Mouse (Mus musculus) CH12.LX (cell line): ENCODE data around the gene Cldn14. TPM values are rescaled to one million over a fixed set of nuclear protein-coding genes. Genes with fewer than 3 reads are reported as not detected.
A peak's percentile ranks its signal among the peaks of the same experiment; 100 is the strongest.

Source experiments
- DNase-seq: peaks from one replicate; pipeline ENCODE4 v3.0.0-alpha.2; 2013; ENCODE audit errors: extremely low read depth
- H3K27ac ChIP-seq: 2 replicates; pipeline ENCODE4 v1.5.1; 2012; ENCODE audit warnings: low read depth, mild to moderate bottlenecking, control low read depth, moderate library complexity; ENCODE audit not compliant: insufficient read depth
- H3K27me3 ChIP-seq: replicated peaks from 2 replicates; pipeline ENCODE3; 2012; ENCODE audit warnings: inconsistent platforms
- H3K36me3 ChIP-seq, 2 experiments: replicated peaks in 1 of 2; 2 replicates each; pipeline versions ENCODE3 to v1.6.1; 2012; ENCODE audit warnings: inconsistent platforms in 1 of 2, low read length in 1 of 2, mild to moderate bottlenecking in 1 of 2, mixed read lengths in 1 of 2, moderate library complexity in 1 of 2; ENCODE audit not compliant: control insufficient read depth in 1 of 2, insufficient read depth in 1 of 2
- H3K4me1 ChIP-seq, 2 experiments: 2 replicates each; pipeline ENCODE4 v1.6.1; 2012; ENCODE audit warnings: inconsistent platforms in 1 of 2, moderate library complexity in 1 of 2; ENCODE audit not compliant: insufficient read depth in 2 of 2, control insufficient read depth in 1 of 2
- H3K4me2 ChIP-seq: 2 replicates; pipeline ENCODE4 v1.6.1; 2012; ENCODE audit warnings: low read depth, mild to moderate bottlenecking, control low read depth; ENCODE audit not compliant: poor library complexity, insufficient read depth, severe bottlenecking
- H3K4me3 ChIP-seq, 3 experiments: fragments of 150-350 bp in 1 of 3; sonication (generic) in 1 of 3; replicated peaks in 1 of 3; 2 replicates each; pipeline versions ENCODE3 to v1.5.1; 2011 to 2012; ENCODE audit warnings: low read depth in 2 of 3, low read length in 2 of 3, mild to moderate bottlenecking in 2 of 3, moderate library complexity in 2 of 3, control low read depth in 1 of 3, improper control_type of control experiment in 1 of 3, inconsistent platforms in 1 of 3, mixed read lengths in 1 of 3; ENCODE audit not compliant: poor library complexity in 1 of 3
- H3K79me2 ChIP-seq: replicated peaks from 2 replicates; pipeline ENCODE4 v1.6.1; 2012; ENCODE audit warnings: mild to moderate bottlenecking, moderate library complexity; ENCODE audit not compliant: control insufficient read depth, poor library complexity, insufficient read depth, severe bottlenecking; ENCODE audit errors: extremely low read depth
- H3K9ac ChIP-seq: 2 replicates; pipeline ENCODE4 v1.6.1; 2012; ENCODE audit warnings: low read depth, mild to moderate bottlenecking, control low read depth, moderate library complexity; ENCODE audit not compliant: insufficient read depth
- H3K9me3 ChIP-seq: replicated peaks from 2 replicates; pipeline ENCODE3; 2012; ENCODE audit warnings: low read length, inconsistent platforms, mixed read lengths
- BHLHE40 ChIP-seq: IDR thresholded peaks from 2 replicates; pipeline ENCODE4 v1.6.1; 2011; ENCODE audit warnings: mild to moderate bottlenecking, low read depth, low read length, improper control_type of control experiment
- CHD1 ChIP-seq: IDR thresholded peaks from 2 replicates; pipeline ENCODE4 v1.6.1; 2012; ENCODE audit warnings: low read depth, low read length, improper control_type of control experiment, inconsistent platforms
- CHD2 ChIP-seq: IDR thresholded peaks from 2 replicates; pipeline ENCODE4 v1.6.1; 2011; ENCODE audit warnings: low read length, improper control_type of control experiment
- CTCF ChIP-seq, 2 experiments: IDR thresholded peaks in 1 of 2; conservative IDR thresholded peaks in 1 of 2; 2 replicates each; pipeline ENCODE4 v1.5.1; 2011 to 2012; ENCODE audit warnings: low read depth in 2 of 2, low read length in 2 of 2, improper control_type of control experiment in 1 of 2, inconsistent platforms in 1 of 2, mild to moderate bottlenecking in 1 of 2, moderate library complexity in 1 of 2
- E2F4 ChIP-seq: IDR thresholded peaks from 2 replicates; pipeline ENCODE4 v1.6.1; 2011; ENCODE audit warnings: low read depth, low read length, improper control_type of control experiment; ENCODE audit not compliant: insufficient replicate concordance
- ELF1 ChIP-seq: IDR thresholded peaks from 2 replicates; pipeline ENCODE4 v1.6.1; 2014; ENCODE audit warnings: low read depth, mild to moderate bottlenecking, inconsistent platforms, low read length, improper control_type of control experiment
- EP300 ChIP-seq: IDR thresholded peaks from 2 replicates; pipeline ENCODE4 v1.6.1; 2011; ENCODE audit warnings: low read length, improper control_type of control experiment
- ETS1 ChIP-seq: conservative IDR thresholded peaks from 2 replicates; pipeline ENCODE4 v1.6.1; 2012; ENCODE audit warnings: low read depth, mild to moderate bottlenecking, inconsistent platforms, low read length, improper control_type of control experiment, moderate library complexity
- GABPA ChIP-seq: IDR thresholded peaks from 2 replicates; pipeline ENCODE4 v1.6.1; 2012; ENCODE audit warnings: low read depth, low read length, improper control_type of control experiment, inconsistent platforms; ENCODE audit not compliant: insufficient replicate concordance
- HCFC1 ChIP-seq: IDR thresholded peaks from 2 replicates; pipeline ENCODE4 v1.6.1; 2012; ENCODE audit warnings: low read depth, mild to moderate bottlenecking, inconsistent platforms, low read length, improper control_type of control experiment
- IRF4 ChIP-seq: IDR thresholded peaks from 2 replicates; pipeline ENCODE4 v1.6.1; 2014; ENCODE audit warnings: low read depth, mild to moderate bottlenecking, inconsistent platforms, low read length, improper control_type of control experiment
- JUND ChIP-seq: conservative IDR thresholded peaks from 2 replicates; pipeline ENCODE4 v1.6.1; 2011; ENCODE audit warnings: low read depth, low read length, improper control_type of control experiment
- KAT2A ChIP-seq: IDR thresholded peaks from 2 replicates; pipeline ENCODE4 v1.6.1; 2012; ENCODE audit warnings: low read length, improper control_type of control experiment, inconsistent platforms; ENCODE audit not compliant: insufficient replicate concordance
- MAFK ChIP-seq: IDR thresholded peaks from 2 replicates; pipeline ENCODE4 v1.6.1; 2011; ENCODE audit warnings: low read length, improper control_type of control experiment; ENCODE audit not compliant: insufficient replicate concordance
- MAX ChIP-seq: IDR thresholded peaks from 2 replicates; pipeline ENCODE4 v1.6.1; 2011; ENCODE audit warnings: low read length, improper control_type of control experiment
- MAZ ChIP-seq: IDR thresholded peaks from 2 replicates; pipeline ENCODE4 v1.6.1; 2012; ENCODE audit warnings: low read depth, mild to moderate bottlenecking, inconsistent platforms, low read length, improper control_type of control experiment, moderate library complexity
- MEF2A ChIP-seq: IDR thresholded peaks from 2 replicates; pipeline ENCODE4 v1.6.1; 2014; ENCODE audit warnings: low read depth, mild to moderate bottlenecking, inconsistent platforms, low read length, improper control_type of control experiment, borderline replicate concordance
- MXI1 ChIP-seq: IDR thresholded peaks from 2 replicates; pipeline ENCODE4 v1.6.1; 2011; ENCODE audit warnings: mild to moderate bottlenecking, low read depth, low read length, improper control_type of control experiment
- MYC ChIP-seq: IDR thresholded peaks from 2 replicates; pipeline ENCODE4 v1.6.1; 2011; ENCODE audit warnings: low read depth, mild to moderate bottlenecking, improper control_type of control experiment, low read length
- NELFE ChIP-seq: IDR thresholded peaks from 2 replicates; pipeline ENCODE4 v1.6.1; 2011; ENCODE audit warnings: low read depth, low read length, improper control_type of control experiment
- NRF1 ChIP-seq: IDR thresholded peaks from 2 replicates; pipeline ENCODE4 v1.6.1; 2014; ENCODE audit warnings: low read depth, mild to moderate bottlenecking, inconsistent platforms, low read length, improper control_type of control experiment, moderate library complexity
- POLR2A ChIP-seq: IDR thresholded peaks from 2 replicates; pipeline ENCODE4 v1.6.1; 2011; ENCODE audit warnings: low read depth, mild to moderate bottlenecking, improper control_type of control experiment, low read length
- POLR2AphosphoS2 ChIP-seq: IDR thresholded peaks from 2 replicates; pipeline ENCODE4 v1.6.1; 2011; ENCODE audit warnings: low read depth, low read length, improper control_type of control experiment
- RAD21 ChIP-seq: IDR thresholded peaks from 2 replicates; pipeline ENCODE4 v1.6.1; 2011; ENCODE audit warnings: low read depth, mild to moderate bottlenecking, low read length, improper control_type of control experiment, moderate library complexity
- RCOR1 ChIP-seq: conservative IDR thresholded peaks from 2 replicates; pipeline ENCODE4 v1.6.1; 2012; ENCODE audit warnings: low read depth, mild to moderate bottlenecking, inconsistent platforms, low read length, improper control_type of control experiment
- SIN3A ChIP-seq: IDR thresholded peaks from 2 replicates; pipeline ENCODE4 v1.6.1; 2012; ENCODE audit warnings: low read length, improper control_type of control experiment, inconsistent platforms
- SMC3 ChIP-seq: IDR thresholded peaks from 2 replicates; pipeline ENCODE4 v1.6.1; 2011; ENCODE audit warnings: low read depth, low read length, improper control_type of control experiment
- TCF12 ChIP-seq: IDR thresholded peaks from 2 replicates; pipeline ENCODE4 v1.6.1; 2014; ENCODE audit warnings: low read depth, mild to moderate bottlenecking, inconsistent platforms, low read length, improper control_type of control experiment
- USF1 ChIP-seq: IDR thresholded peaks from 2 replicates; pipeline ENCODE4 v1.6.1; 2014; ENCODE audit warnings: low read depth, mild to moderate bottlenecking, inconsistent platforms, low read length, improper control_type of control experiment
- USF2 ChIP-seq: conservative IDR thresholded peaks from 2 replicates; pipeline ENCODE4 v1.6.1; 2011; ENCODE audit warnings: low read depth, low read length, improper control_type of control experiment
- ZC3H11A ChIP-seq: IDR thresholded peaks from 2 replicates; pipeline ENCODE4 v1.6.1; 2012; ENCODE audit warnings: low read depth, mild to moderate bottlenecking, inconsistent platforms, low read length, improper control_type of control experiment
- ZKSCAN1 ChIP-seq: IDR thresholded peaks from 2 replicates; pipeline ENCODE4 v1.6.1; 2012; ENCODE audit warnings: low read depth, inconsistent platforms, low read length, improper control_type of control experiment, borderline replicate concordance
- ZMIZ1 ChIP-seq: IDR thresholded peaks from 2 replicates; pipeline ENCODE4 v1.6.1; 2012; ENCODE audit warnings: low read depth, mild to moderate bottlenecking, inconsistent platforms, low read length, improper control_type of control experiment
- ZNF384 ChIP-seq: IDR thresholded peaks from 2 replicates; pipeline ENCODE4 v1.6.1; 2012; ENCODE audit warnings: low read depth, low read length, improper control_type of control experiment, inconsistent platforms
- dilution Hi-C: fragments of 300-500 bp; cut with MboI; formaldehyde crosslinking; loops from 2 replicates; pipeline ENCODE4 v1.14.3; 2020; ENCODE audit warnings: low sequenced_read_pairs; ENCODE audit not compliant: extremely low pct_unique_long_range_greater_than_20kb, extremely low pct_ligation_motif_present
- in situ Hi-C: fragments of 300-500 bp; cut with MboI; formaldehyde crosslinking; loops from 3 replicates; pipeline ENCODE4 v1.14.3; 2019; ENCODE audit warnings: low sequenced_read_pairs, low pct_ligation_motif_present, low pct_unique_long_range_greater_than_20kb, mixed read lengths
- polyA plus RNA-seq: library from polyadenylated mRNA; unstranded; fragments of >175 nt; gene quantifications from 2 replicates; pipeline ENCODE4 v1.2.1, GENCODE M21; 2012; ENCODE audit warnings: low read depth; ENCODE audit not compliant: insufficient read length
- total RNA-seq, 2 experiments: library from RNA; depleted of rRNA; stranded (reverse); fragments of 300-350 nt in 1 of 2; fragments of >200 nt in 1 of 2; gene quantifications; 2 replicates each; pipeline ENCODE4 v1.2.3; 2012 to 2014

The Cldn14 gene
- total and polyA plus RNA-seq, 3 experiments, result 0.15 to 0.25 (median 0.21) TPM

DNA sequence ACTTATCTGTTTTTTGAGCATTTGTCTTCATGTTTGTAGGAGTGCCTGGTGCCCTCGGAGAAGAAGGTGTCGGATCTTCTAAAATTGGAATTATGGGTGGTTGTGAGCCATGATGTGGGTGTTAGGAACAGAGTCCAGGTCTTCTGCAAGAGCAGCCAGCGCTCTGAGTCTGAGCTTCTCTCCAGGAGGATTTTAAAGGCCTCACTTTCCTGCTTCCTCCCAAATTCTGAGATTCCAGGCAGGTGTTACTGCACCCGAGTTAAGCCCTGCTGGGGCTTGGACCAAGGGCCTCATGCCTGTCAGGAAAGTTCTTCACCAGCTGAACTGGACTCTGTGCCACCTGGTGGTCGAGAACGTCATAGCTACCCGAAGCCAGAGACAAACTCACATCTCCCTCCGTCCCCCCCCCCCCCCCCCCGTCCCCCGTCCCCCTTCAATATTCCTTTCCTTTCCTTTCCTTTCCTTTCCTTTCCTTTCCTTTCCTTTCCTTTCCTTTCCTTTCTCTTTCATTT lies 93.2 kb downstream of the Cldn14 start (continued):
- TF ChIP-seq EP300 (peak; percentile 34; the same call in 1 of the 2 replicates), MEF2A (no peak), NRF1 (no peak), MYC (peak; percentile 63; the same call in 1 of the 2 replicates), USF2 (no peak), ZC3H11A (peak; percentile 27; the same call in 1 of the 2 replicates), POLR2AphosphoS2 (no peak), JUND (no peak), GABPA (no peak)

DNA sequence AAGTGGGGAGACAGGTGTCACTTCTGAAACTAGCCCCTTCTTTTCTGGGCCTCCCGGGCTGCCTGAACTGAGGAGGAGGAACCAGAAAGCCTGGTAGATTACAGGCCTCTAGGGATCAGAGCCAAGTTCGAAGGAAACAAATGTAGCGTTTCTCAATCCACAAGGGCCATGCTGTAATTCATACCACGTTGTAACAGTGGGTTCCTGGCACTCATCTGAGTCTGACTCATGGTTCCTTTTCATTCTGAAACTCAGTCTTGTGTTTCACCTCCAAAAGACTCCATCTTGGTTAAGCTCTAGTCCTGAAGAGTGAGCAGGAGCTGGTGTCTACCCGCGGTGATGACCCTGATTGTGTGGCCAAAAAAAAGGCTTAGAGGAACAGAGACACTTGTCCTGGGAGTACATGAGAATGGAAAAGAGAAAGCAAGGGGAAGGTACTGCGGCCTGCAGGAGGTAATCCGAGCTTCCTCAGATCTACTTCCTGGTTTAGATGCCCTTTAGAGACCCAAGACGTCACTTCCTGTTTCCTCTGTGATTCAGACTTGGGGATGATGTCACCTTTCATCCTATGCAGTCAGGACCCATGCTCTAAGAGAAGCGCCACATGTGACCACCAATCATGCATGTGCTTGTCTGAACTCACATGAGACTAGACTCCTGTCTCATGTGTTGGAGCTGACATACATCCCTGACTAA lies 94.6 kb downstream of the Cldn14 start:
- H3K4me3 ChIP-seq, result peak overlapping the region; percentile 57 to 59 (median 57)
- peak overlapping the region; percentile 91 for H3K27ac ChIP-seq
- H3K4me1 ChIP-seq, result peaks cover 22 to 65% of the 10 kb centered on the region in 2 experiments
- no peaks in the 10 kb centered on the region for H3K27me3 ChIP-seq
- H3K9me3 ChIP-seq, result no peaks in the 10 kb centered on the region
- dilution Hi-C loops (no loop called here), in situ Hi-C loops (no loop called here)
- H3K4me2 ChIP-seq, result peak overlapping the region; percentile 86
- peak overlapping the region; percentile 95 for H3K9ac ChIP-seq
- DNase-seq, result peak; percentile 100
- H3K36me3 ChIP-seq, result no peaks in the 10 kb centered on the region
- H3K79me2 ChIP-seq, result no peaks in the 10 kb centered on the region
- TF ChIP-seq ELF1 (peak; percentile 99), ETS1 (peak; percentile 99), NELFE (peak; percentile 85), CHD1 (peak; percentile 93; the same call in 1 of the 2 replicates), MAFK (no peak; the same call in 1 of the 2 replicates), NRF1 (peak; percentile 13; the same call in 1 of the 2 replicates), RAD21 (no peak), ZMIZ1 (peak; percentile 87), SMC3 (no peak), RCOR1 (no peak; the same call in 1 of the 2 replicates), ZC3H11A (no peak), POLR2A (peak; percentile 75), POLR2AphosphoS2 (peak; percentile 75; the same call in 1 of the 2 replicates), ZNF384 (peak; percentile 35; the same call in 1 of the 2 replicates), USF2 (peak; percentile 77), ZKSCAN1 (no peak), KAT2A (peak; percentile 75; the same call in 1 of the 2 replicates), HCFC1 (peak; percentile 82), E2F4 (peak; percentile 64; the same call in 1 of the 2 replicates), EP300 (peak; percentile 75), USF1 (peak; percentile 78), TCF12 (peak; percentile 84), GABPA (peak; percentile 69; the same call in 1 of the 2 replicates), MAZ (peak; percentile 58; the same call in 1 of the 2 replicates), MAX (peak; percentile 99), BHLHE40 (peak; percentile 98), IRF4 (peak; percentile 79), CHD2 (peak; percentile 81), SIN3A (peak; percentile 84), MXI1 (peak; percentile 89), JUND (peak; percentile 97), CTCF (conservative IDR thresholded peaks at IDR 0.05 in 1 of 2, IDR thresholded peaks at IDR 0.05 in 1 of 2; ENCODE audit: low read depth in 2 of 2, low read length in 2 of 2) (no peak)
